Mouse (Mus musculus): ENCODE data around the gene Smim6.

DNA sequence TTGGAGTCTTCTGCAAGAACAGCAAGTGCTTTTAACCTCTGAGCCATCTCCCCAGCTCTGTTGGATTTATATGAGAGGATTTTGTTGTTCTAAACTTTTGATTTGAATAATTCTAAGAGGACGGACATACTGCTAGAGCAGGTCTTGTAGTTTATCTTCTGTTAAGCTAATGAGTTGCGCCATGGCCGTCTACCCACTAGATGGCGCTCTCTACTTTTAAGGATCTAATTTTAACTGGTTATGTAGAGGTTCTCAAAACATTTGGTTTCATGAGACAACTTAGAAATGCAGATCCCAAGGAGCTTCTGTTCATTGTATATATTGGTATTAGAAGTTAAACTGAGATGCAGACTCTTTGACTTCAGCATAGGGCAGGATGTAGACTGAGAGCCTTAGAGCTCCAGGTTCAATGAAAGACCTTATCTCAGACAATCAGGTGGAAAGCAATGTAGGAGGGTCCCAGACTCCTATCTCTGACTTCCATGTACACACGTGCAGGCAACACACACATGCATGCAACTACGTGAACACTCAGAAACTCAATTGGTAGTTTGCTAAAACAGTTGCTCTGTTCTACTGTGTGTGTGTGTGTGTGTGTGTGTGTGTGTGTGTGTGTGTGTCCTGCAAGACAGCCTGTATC, 28.0 kb downstream of the Smim6 start:
- TF ChIP-seq TAL1 (IDR thresholded peaks at IDR 0.05; ENCODE audit: low read length) = no peak
- no peak for TF ChIP-seq NRF1 (IDR thresholded peaks at IDR 0.05; ENCODE audit: insufficient read depth, low read depth, low read length, poor library complexity, severe bottlenecking)
- TF ChIP-seq TBP (IDR thresholded peaks at IDR 0.05; ENCODE audit: low read depth, low read length) = no peak
- TF ChIP-seq USF1 (IDR thresholded peaks at IDR 0.05; ENCODE audit: low read depth, low read length) = no peak
- peak; percentile 48 to 98 (median 90) for TF ChIP-seq CTCF (IDR thresholded peaks at IDR 0.05 in 2 of 3, conservative IDR thresholded peaks at IDR 0.05 in 1 of 3; ENCODE audit: control insufficient read depth in 1 of 3, insufficient read depth in 1 of 3, low read depth in 2 of 3, low read length in 3 of 3, poor library complexity in 1 of 3, severe bottlenecking in 1 of 3)
- no peak for TF ChIP-seq CHD2 (IDR thresholded peaks at IDR 0.05; ENCODE audit: low read length)

All from MEL (cell line).